Mouse (Mus musculus): ENCODE measurements around the gene Rab4b. TPM values are rescaled to one million over a fixed set of nuclear protein-coding genes. Genes with fewer than 3 reads are reported as not detected.

Gene Rab4b
- total and polyA plus RNA-seq, 3 experiments: 14.6 to 182 (median 36.5) TPM

GRCm38 (mm10) chr7:27168371-27168770 lies 10.3 kb downstream of the Rab4b start:
- peaks cover 46% of the 10 kb centered on the region for H3K4me1 ChIP-seq (ENCODE audit: insufficient read depth, low read depth, low read length)
- H3K27me3 ChIP-seq (ENCODE audit: insufficient read depth, low read length): no peaks in the 10 kb centered on the region; the same call in 1 of the 2 replicates
- DNase-seq (ENCODE audit: low spot score) (no peak), ATAC-seq (ENCODE audit: extremely low read depth, insufficient number of reproducible peaks, low FRiP score, poor library complexity, severe bottlenecking) (no peak)
- no peak overlapping the region for H3K4me3 ChIP-seq (ENCODE audit: low read depth, low read length)
- TF ChIP-seq GATA1 (IDR thresholded peaks at IDR 0.05; ENCODE audit: borderline replicate concordance, low read length) (no peak), GATA2 (IDR thresholded peaks at IDR 0.05; ENCODE audit: borderline replicate concordance, low read depth, low read length) (no peak), CTCF (IDR thresholded peaks at IDR 0.05; ENCODE audit: low read depth, low read length) (no peak), POLR2AphosphoS5 (IDR thresholded peaks at IDR 0.05; ENCODE audit: insufficient replicate concordance, low read depth, low read length) (no peak), TAL1 (conservative IDR thresholded peaks at IDR 0.05; ENCODE audit: low read depth, low read length) (no peak)
- no peaks in the 10 kb centered on the region for H3K9me3 ChIP-seq (replicated peaks)
- H3K36me3 ChIP-seq (replicated peaks): peaks cover 75% of the 10 kb centered on the region

DNA sequence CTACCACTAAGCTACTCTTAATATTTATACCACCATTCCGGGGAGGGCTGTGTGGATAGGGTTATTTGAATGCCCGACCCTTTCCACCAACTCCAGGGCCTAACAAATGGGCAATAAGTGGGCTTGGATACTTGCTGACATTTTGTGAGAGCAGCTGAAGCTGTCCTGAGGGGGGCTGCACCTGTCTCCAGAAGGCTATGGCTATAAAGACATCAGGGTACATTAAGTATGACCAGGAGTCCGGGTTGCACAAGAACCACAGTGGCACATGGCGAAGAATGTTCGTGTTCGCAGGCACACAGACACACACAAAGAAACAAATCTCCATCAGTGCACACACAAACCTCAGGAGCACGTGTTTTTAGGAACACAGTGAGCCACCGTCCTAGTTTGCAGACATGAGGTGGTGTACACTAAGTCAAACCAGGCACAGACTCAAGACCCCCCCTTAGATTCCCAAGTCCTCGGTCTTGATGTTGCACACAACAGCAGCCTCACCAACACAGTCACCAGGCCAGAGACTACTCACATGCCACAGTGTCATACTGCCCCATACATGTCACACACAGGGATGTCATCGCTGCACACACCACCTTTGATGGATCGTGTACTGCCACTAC lies 11.1 kb downstream of the Rab4b start:
- Histone ChIP-seq H3K9me3 (replicated peaks) (no peaks in the 10 kb centered on the region), H3K4me1 (ENCODE audit: insufficient read depth, low read depth, low read length) (peaks cover 53% of the 10 kb centered on the region), H3K4me3 (ENCODE audit: low read depth, low read length) (peak overlapping the region; percentile 80), H3K27me3 (ENCODE audit: insufficient read depth, low read length) (no peaks in the 10 kb centered on the region; the same call in 1 of the 2 replicates), H3K36me3 (replicated peaks) (peaks cover 75% of the 10 kb centered on the region)
- no peak for TF ChIP-seq GATA2 (IDR thresholded peaks at IDR 0.05; ENCODE audit: borderline replicate concordance, low read depth, low read length)
- no peak for TF ChIP-seq CTCF (IDR thresholded peaks at IDR 0.05; ENCODE audit: low read depth, low read length)
- no peak for TF ChIP-seq GATA1 (IDR thresholded peaks at IDR 0.05; ENCODE audit: borderline replicate concordance, low read length)
- TF ChIP-seq TAL1 (conservative IDR thresholded peaks at IDR 0.05; ENCODE audit: low read depth, low read length): no peak
- 0 out of 2 replicates have a peak, but pooled peaks have one; percentile 47 for TF ChIP-seq POLR2AphosphoS5 (IDR thresholded peaks at IDR 0.05; ENCODE audit: insufficient replicate concordance, low read depth, low read length)
- DNase-seq (ENCODE audit: low spot score) (no peak), ATAC-seq (ENCODE audit: extremely low read depth, insufficient number of reproducible peaks, low FRiP score, poor library complexity, severe bottlenecking) (no peak)

GRCm38 (mm10) chr7:27166614-27167474 lies 11.9 kb downstream of the Rab4b start, which contains the start of gene Egln2:
Egln2 (minus strand) TSS chr7:27166802.
- DNase-seq (ENCODE audit: low spot score): peak; percentile 90
- peaks cover 75% of the 10 kb centered on the region for H3K36me3 ChIP-seq (replicated peaks)
- peaks cover 59% of the 10 kb centered on the region for H3K4me1 ChIP-seq (ENCODE audit: insufficient read depth, low read depth, low read length)
- H3K4me3 ChIP-seq (ENCODE audit: low read depth, low read length): peak within 1 kb of the TSS; percentile 80
- TF ChIP-seq TAL1 (conservative IDR thresholded peaks at IDR 0.05; ENCODE audit: low read depth, low read length) (no peak), GATA2 (IDR thresholded peaks at IDR 0.05; ENCODE audit: borderline replicate concordance, low read depth, low read length) (no peak), POLR2AphosphoS5 (IDR thresholded peaks at IDR 0.05; ENCODE audit: insufficient replicate concordance, low read depth, low read length) (no peak)
- ATAC-seq (ENCODE audit: extremely low read depth, insufficient number of reproducible peaks, low FRiP score, poor library complexity, severe bottlenecking): peak; percentile 71
- no peaks in the 10 kb centered on the region for H3K9me3 ChIP-seq (replicated peaks)
- H3K27me3 ChIP-seq (ENCODE audit: insufficient read depth, low read length): no peaks in the 10 kb centered on the region; the same call in 1 of the 2 replicates

- Histone ChIP-seq H3K36me3 (replicated peaks) (peaks cover 75% of the 10 kb centered on the region), H3K4me3 (ENCODE audit: low read depth, low read length) (peak overlapping the region; percentile 80), H3K27me3 (ENCODE audit: insufficient read depth, low read length) (no peaks in the 10 kb centered on the region; the same call in 1 of the 2 replicates), H3K4me1 (ENCODE audit: insufficient read depth, low read depth, low read length) (peaks cover 65% of the 10 kb centered on the region), H3K9me3 (replicated peaks) (no peaks in the 10 kb centered on the region)
- no peak for TF ChIP-seq TAL1 (conservative IDR thresholded peaks at IDR 0.05; ENCODE audit: low read depth, low read length)
- TF ChIP-seq CTCF (IDR thresholded peaks at IDR 0.05; ENCODE audit: low read depth, low read length): no peak
- TF ChIP-seq GATA2 (IDR thresholded peaks at IDR 0.05; ENCODE audit: borderline replicate concordance, low read depth, low read length): no peak
- TF ChIP-seq POLR2AphosphoS5 (IDR thresholded peaks at IDR 0.05; ENCODE audit: insufficient replicate concordance, low read depth, low read length): no peak
- no peak for TF ChIP-seq GATA1 (IDR thresholded peaks at IDR 0.05; ENCODE audit: borderline replicate concordance, low read length)
- DNase-seq (ENCODE audit: low spot score) (peak; percentile 92), ATAC-seq (ENCODE audit: extremely low read depth, insufficient number of reproducible peaks, low FRiP score, poor library complexity, severe bottlenecking) (peak; percentile 42; the same call in 1 of the 2 replicates)
Measured at GRCm38 (mm10) chr7:27166229-27166613, 12.5 kb downstream of the Rab4b start.

DNA sequence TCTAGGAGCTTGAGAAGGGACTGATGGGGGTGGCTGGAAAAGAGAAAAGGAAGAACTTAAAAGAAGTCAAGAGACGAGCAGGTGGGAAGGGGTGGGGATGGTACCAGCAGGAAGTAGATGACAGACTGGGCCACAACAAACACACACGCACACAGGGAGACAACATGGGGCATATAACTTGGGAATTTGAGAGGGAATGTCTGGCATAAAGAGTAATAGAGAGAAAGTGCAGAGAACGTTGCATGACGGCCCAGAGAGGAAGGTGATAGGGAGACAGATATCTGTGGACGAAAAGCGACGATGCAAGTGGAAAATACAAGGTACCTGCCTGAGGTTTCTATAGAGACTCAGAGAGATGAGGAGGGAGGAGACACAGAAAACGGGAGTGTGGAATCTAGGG lies 13.0 kb downstream of the Rab4b start:
- peak overlapping the region; percentile 80 for H3K4me3 ChIP-seq (ENCODE audit: low read depth, low read length)
- no peaks in the 10 kb centered on the region; the same call in 1 of the 2 replicates for H3K27me3 ChIP-seq (ENCODE audit: insufficient read depth, low read length)
- TF ChIP-seq GATA2 (IDR thresholded peaks at IDR 0.05; ENCODE audit: borderline replicate concordance, low read depth, low read length) (no peak), CTCF (IDR thresholded peaks at IDR 0.05; ENCODE audit: low read depth, low read length) (no peak), TAL1 (conservative IDR thresholded peaks at IDR 0.05; ENCODE audit: low read depth, low read length) (no peak), GATA1 (IDR thresholded peaks at IDR 0.05; ENCODE audit: borderline replicate concordance, low read length) (no peak), POLR2AphosphoS5 (IDR thresholded peaks at IDR 0.05; ENCODE audit: insufficient replicate concordance, low read depth, low read length) (no peak)
- DNase-seq (ENCODE audit: low spot score) (peak; percentile 23), ATAC-seq (ENCODE audit: extremely low read depth, insufficient number of reproducible peaks, low FRiP score, poor library complexity, severe bottlenecking) (no peak)
- H3K36me3 ChIP-seq (replicated peaks): peaks cover 75% of the 10 kb centered on the region
- peaks cover 70% of the 10 kb centered on the region for H3K4me1 ChIP-seq (ENCODE audit: insufficient read depth, low read depth, low read length)
- H3K9me3 ChIP-seq (replicated peaks): no peaks in the 10 kb centered on the region

All from G1E (cell line).